Mouse (Mus musculus) C2C12 (cell line): ENCODE measurements at regions not wholly inside any gene's neighbourhood (a gene's known extent, or its start where the extent isn't known, plus 50 kb on each side); places are given as distances from the start of the nearest gene placed in this dataset.

Experiments used
- CEBPB ChIP-seq: IDR thresholded peaks from one replicate; pipeline ENCODE4 v1.6.1; 2011; ENCODE audit warnings: low read depth, mild to moderate bottlenecking, control low read depth, moderate library complexity
- CTCF ChIP-seq: IDR thresholded peaks from one replicate; pipeline ENCODE4 v1.5.1; 2011; ENCODE audit not compliant: control insufficient read depth, insufficient read depth, insufficient read length
- FOSL1 ChIP-seq: IDR thresholded peaks from one replicate; pipeline ENCODE4 v1.8.0; 2011; ENCODE audit warnings: mild to moderate bottlenecking, low read length; ENCODE audit not compliant: poor library complexity, insufficient read depth, severe bottlenecking
- MAX ChIP-seq: IDR thresholded peaks from one replicate; pipeline ENCODE4 v1.6.1; 2011; ENCODE audit warnings: mild to moderate bottlenecking, control low read depth
- MYOD1 ChIP-seq: IDR thresholded peaks from one replicate; pipeline ENCODE4 v1.6.1; 2011; ENCODE audit warnings: low read depth; ENCODE audit not compliant: control insufficient read depth, insufficient read length
- MYOG ChIP-seq: IDR thresholded peaks from one replicate; pipeline ENCODE4 v1.6.1; 2011; ENCODE audit not compliant: control insufficient read depth, insufficient read length; ENCODE audit errors: extremely low read depth
- USF1 ChIP-seq: IDR thresholded peaks from one replicate; pipeline ENCODE4 v1.6.1; 2011; ENCODE audit warnings: low read depth, mild to moderate bottlenecking, control low read depth, moderate library complexity

GRCm38 (mm10) chr11:18601568-18602182, 417.1 kb downstream of the Meis1 start:
- TF ChIP-seq CTCF (no peak), MYOG (no peak), MAX (no peak), CEBPB (no peak), USF1 (no peak), FOSL1 (no peak), MYOD1 (no peak)
